Mouse (Mus musculus) telencephalon, adult 2 months (tissue): Measurements from ENCODE around the gene Mtif3.
"Not testable (repeated sequence)": the region's sequence is repeated elsewhere in the genome, so short reads cannot be mapped to it uniquely, and the experiment has no call there.

Experiments used
- DNase-seq: peaks from one replicate; pipeline ENCODE4 v3.0.0-alpha.2; 2011; ENCODE audit warnings: low read depth, low spot score

Mtif3 gene

GRCm38 (mm10) chr5:146954576-146954975 lies 9.0 kb downstream of the Mtif3 start:
- no peak for DNase-seq

- DNase-seq, result peak; percentile 73
Observed at GRCm38 (mm10) chr5:146948508-146949088, 15.0 kb downstream of the Mtif3 start, which contains the start of gene Gtf3a. Gtf3a (plus strand) TSS chr5:146948657.

GRCm38 (mm10) chr5:146948041-146948507 lies 15.5 kb downstream of the Mtif3 start:
- DNase-seq, result no peak

DNA sequence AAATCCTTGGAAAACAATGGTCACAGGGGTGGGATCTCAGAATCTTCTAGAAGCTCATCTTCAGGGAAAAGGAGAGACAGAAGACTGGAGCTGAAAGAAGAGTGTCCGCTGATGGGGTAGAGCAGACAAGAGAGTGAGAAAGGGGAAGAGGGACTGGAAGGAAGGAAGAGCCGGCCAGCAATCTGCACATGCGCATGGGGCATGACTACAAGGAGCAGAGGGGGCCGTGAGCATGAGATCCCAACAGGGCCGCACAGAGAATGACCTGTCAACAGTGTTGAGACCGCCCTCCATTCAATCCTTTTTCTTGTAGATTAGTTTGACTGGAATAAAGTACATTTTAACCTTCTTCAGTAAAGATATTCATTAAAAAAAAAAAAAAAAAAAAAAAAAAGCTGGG lies 16.1 kb downstream of the Mtif3 start:
- no peak for DNase-seq

GRCm38 (mm10) chr5:146946682-146947081 lies 16.9 kb downstream of the Mtif3 start:
- DNase-seq, result no peak

GRCm38 (mm10) chr5:146944568-146944967 lies 19.0 kb downstream of the Mtif3 start:
- no peak for DNase-seq

GRCm38 (mm10) chr5:146942965-146943364 lies 20.6 kb downstream of the Mtif3 start:
- DNase-seq, result no peak

GRCm38 (mm10) chr5:146941939-146942338 lies 21.7 kb downstream of the Mtif3 start:
- DNase-seq, result not testable (repeated sequence)

- no peak for DNase-seq
Observed at GRCm38 (mm10) chr5:146940219-146940618, 23.4 kb downstream of the Mtif3 start.

DNA sequence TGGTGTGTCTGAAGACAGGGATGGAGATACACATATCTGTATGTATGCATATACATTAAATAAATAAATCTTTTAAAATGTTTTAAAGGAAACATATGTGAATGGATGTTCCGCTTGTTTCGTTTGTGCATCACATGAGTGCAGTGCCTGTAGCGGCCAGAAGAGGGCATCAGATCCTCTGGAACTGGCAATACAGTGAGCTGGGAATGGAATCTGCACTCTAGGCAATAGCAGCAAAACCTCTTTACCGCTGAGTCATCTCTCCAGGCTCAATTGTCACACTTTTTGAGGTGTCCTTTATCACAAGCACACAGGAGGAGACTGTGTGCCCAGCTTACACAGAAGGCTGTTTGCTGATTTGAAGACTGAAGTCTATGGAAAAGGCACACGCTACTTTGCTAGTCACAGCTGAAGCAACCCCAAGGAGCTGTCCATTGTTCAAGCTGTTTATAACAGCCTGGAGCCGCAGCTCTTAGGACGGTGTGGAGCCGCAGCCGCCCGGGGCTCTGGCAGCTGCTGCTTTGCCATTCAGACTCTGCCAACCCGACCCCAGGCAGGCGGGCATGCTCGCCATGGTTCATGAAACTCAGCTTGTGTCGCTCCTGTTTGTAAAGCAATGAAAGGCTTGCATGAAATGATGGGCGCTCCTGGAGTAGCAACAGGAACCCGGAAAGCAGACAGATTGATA lies 24.3 kb downstream of the Mtif3 start:
- DNase-seq, result no peak

DNA sequence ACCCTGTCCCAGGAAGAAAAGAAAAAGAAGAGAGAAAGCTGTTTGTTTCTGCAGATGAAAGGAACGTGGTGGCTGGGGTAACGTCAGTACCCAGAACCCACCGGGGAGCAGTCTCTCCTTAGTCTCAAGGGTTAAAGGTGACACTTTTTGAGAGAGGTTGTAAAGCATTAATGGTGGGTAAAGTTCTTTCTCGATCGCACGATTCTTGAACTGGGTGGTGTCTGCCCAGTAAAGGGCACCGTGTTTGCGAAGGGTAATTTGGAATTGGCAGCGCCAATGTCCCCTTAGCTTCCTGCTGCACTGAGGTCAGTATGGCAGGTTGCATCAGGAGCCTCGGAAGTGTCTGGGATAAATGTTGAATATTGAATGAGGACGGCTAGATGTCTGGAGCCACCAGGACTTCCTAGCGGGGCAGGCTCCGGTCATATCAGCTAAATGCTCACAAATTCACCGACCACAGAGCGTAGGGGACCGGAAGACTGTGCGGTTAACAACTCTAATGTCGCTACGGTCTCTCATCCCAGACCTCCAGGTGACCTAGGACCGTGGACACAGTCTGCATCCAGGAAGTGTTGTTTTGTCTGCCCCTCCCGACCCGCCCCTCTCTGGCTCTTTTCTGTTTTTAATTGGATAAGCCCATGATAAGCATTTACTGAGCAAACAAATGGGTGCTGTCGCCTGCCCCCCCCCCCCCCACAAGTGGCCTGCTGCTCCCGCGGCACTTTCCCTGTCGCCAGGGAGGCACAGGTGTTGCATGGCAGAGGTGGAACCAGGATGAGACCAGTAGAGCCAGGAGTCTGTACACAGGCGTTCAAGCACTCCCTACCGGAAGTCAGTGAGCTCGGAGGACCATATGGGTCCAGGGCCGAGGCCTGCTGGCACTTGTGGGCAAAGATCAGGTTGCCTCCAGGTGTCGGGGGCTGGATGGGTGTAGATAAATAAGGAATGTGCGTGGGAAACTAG lies 25.8 kb downstream of the Mtif3 start:
- no peak for DNase-seq

DNA sequence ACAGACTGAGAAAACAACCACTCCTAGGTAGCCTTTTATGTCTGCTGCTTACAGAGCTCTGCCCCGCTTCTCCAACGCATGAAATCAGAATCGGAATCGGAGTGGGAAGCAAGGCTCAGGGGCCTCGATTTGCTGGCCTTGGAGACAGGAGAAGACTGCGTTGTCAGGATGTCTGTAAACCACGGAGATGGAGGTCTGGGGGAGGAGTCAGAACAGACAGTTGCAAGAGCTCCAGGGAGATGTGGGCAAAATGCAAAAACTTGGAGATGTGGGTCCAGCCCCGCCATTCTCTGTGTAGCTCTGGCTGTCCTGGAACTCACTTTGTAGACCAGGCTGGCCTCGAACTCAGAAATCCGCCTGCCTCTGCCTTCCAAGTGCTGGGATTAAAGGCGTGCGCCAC lies 30.1 kb downstream of the Mtif3 start:
- DNase-seq, result no peak

DNA sequence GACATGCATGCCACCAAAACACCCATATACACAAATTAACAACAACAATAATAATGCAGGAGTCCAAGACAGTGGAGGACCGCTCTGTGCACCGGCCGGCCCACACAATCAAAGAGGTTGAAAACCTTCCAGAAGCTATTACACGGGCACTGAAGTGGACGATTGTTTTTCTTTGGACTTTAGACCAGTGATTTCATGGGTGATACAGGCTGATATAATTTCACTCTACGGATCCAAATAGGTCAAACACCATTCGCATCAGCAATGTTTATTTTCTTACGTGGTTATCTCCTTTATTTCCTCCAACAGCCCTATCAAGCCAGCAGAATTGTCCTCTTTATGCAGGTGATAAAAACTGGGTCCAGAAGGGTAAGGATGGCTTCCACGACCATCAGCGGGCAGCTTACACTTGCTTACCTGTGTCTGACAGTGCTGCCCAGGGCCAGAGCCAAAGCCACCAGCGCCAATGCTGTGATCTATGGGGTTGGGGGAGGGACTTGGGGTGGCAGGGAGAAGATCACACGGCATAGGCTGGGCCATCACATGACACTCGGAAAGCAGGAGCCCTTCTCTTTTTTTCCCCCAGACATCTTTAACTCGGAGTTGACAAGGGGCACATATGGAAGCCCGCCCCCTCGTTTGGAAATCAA lies 31.6 kb downstream of the Mtif3 start:
- no peak for DNase-seq

DNA sequence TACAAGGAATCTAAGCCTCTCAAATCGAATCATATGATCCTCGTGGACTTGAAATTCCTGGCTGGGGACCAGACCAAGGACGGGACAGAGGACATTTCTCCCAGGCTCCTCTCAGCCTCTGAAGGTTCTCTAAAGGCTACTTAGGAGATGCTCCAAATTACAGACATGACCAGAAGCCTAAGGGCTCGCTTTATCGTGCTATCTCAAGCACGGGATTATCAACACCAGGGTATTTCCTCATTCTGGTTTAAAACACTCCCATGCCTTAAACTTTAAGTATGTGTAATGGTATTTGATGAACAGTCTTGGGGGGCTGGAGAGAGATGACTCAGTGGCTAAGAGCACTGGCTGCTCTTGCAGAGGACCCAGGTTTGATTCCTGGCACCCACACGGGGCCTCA lies 32.2 kb downstream of the Mtif3 start:
- no peak for DNase-seq

DNA sequence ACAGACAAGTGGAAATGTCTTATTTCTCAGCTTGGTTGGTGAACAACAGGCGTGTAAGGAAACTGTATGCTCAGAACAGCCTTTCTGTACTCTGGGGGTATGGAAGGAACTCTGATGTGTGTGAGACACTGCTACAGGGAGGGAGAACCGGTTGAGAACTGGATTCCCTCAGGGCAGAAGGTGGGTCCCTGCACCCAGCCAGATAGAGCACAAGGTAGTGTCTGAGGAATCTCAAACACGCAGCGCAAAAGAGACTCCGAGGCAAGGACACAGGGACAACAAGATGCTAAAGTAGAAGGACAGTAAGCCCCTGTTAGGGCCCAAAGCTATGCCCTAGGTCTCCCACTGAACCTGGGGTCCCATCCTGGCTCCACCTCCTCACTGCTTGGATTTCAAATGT lies 36.9 kb downstream of the Mtif3 start:
- no peak for DNase-seq

DNA sequence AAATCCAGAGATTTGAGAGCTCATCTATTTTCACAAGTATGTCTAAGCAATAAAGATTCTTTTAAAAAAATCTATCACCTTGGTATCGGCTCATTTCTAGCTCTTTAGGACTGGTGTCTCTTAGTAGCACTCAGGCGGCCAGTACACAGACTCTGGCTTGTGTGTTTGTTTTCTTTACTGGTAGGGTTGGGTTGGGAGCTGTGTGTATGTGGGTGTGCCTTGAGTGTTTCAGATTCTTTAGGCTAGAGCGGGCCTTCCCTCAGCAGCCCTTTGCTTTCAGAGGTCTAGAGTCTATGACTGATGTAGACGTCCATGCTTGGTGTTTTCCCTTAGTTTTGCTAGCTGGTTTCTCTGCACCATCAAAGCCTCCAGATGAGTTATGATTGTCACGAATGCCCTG lies 40.1 kb downstream of the Mtif3 start:
- DNase-seq, result no peak

DNA sequence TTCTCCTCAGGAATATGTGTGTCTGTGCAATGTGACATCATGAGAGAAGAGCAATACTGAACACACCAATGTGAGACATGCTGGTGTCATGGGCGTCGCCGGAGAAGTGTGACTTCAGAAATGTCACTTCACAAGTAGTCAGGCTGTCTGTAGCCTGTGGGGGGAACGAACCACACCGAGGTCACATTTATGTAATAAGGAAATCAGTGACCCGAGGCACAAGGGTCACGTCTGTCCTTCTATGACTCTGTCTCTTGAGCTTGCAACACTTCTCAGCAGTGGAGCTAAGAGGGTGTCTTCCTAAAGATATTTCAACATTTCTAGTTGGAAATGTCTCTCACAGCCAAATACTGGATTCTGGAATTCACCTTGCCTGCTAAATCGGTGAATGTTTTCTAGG lies 42.4 kb downstream of the Mtif3 start:
- no peak for DNase-seq

DNA sequence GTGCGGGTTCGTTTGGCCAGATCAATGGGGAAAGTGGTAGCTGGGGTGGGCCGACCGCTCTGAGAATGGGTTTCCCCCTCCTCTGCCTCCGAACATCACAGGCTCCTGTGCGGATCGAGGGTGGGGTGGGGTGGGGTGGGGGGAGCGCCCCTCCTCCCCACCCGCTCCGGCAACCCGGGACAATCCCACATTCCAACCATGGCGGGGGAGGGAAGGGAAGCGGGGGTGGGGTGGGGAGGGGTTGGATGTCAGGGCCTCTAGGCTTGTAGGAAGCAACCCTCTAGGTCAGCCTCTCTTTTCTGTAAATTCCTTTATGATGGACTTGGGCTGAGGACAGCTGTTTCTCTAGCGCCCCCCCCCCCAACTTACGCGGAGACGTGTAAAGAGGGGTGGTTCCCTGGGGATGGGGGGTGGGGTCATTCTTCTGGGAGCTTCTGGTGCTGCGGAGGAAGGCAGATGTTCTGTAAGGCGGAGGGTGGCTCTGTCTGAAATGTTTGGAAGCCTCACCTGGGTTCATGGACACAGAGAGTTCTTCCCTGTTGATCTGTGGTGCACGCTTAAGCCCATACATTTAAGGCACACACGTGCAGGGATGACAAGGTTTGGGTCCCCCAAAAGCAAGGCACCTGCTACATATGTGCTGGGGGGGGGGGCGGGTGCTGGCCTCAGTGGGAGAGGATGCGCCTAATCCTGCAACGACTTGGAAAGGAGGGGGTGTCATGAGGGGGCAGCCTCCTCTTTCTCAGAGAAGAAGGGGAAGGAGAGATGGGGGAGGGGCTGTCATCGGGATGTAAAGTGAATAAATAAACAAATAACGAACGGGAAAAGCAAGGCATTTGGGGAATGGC lies 43.1 kb downstream of the Mtif3 start:
- no peak for DNase-seq

DNA sequence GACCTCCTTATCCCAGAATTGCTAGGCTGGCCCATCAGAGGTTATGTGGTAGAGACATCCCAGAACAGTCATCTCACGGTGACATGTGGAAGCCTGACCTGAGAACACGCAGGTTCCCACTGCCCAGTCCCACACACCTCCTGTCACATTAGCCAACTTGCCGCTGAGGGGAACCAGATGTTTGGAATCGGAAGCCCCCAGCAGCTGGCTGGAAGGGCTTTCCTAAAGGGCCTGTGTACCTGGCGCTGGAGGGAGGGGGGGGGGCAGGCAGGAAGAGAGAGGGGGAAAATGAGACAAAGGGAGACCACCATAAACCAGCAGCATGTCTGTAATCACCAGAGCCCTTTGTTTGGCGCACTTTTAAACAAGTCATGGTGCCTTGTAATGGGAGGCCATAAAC lies 43.7 kb downstream of the Mtif3 start:
- DNase-seq, result no peak

DNA sequence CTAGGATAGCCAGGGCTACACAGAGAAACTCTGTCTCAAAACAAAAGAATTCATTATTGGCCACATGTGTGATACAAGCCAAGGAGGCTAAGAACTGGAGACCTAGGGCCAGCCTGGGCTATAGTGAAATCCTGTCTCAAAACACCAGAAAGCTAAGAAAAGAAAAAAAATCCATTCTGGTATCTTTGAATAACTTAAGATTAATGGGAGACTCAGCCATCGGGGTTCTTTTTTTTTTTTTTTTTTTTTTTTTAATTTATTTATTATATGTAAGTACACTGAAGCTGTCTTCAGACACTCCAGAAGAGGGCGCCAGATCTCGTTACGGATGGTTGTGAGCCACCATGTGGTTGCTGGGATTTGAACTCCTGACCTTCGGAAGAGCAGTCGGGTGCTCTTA lies 46.2 kb downstream of the Mtif3 start:
- not testable (repeated sequence) for DNase-seq

DNA sequence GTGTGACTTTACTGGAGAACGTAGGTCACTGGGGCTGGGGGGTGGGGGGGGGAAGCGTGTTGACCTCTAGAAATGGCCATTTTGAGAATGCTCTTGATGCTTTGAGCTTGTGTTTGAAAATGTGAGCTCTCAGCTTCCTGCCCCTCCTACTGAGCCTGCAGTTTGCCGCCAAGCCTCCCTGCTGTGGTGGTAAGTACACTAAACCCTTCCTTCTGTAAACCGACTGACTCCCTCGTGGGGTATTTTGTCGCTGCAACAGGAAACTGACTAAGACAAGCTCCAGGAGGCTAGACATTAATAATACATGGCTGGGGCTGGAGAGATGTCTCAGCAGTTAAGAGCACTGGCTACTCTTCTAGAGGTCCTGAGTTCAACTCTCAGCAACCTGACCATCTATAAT lies 46.8 kb downstream of the Mtif3 start:
- DNase-seq, result no peak
